Mouse (Mus musculus) liver, adult 2 months (tissue): ENCODE data around the gene Rab22a.

Experiments
- CTCF ChIP-seq: fragments of 200-500 bp; IDR thresholded peaks from 2 replicates; pipeline ENCODE4 v1.5.1; 2011; ENCODE audit warnings: low read depth, low read length, control low read depth
- POLR2A ChIP-seq: fragments of 200-500 bp; IDR thresholded peaks from 2 replicates; pipeline ENCODE4 v1.6.1; 2011; ENCODE audit warnings: low read length, control low read depth; ENCODE audit not compliant: insufficient read depth; ENCODE audit errors: extremely low read depth

DNA sequence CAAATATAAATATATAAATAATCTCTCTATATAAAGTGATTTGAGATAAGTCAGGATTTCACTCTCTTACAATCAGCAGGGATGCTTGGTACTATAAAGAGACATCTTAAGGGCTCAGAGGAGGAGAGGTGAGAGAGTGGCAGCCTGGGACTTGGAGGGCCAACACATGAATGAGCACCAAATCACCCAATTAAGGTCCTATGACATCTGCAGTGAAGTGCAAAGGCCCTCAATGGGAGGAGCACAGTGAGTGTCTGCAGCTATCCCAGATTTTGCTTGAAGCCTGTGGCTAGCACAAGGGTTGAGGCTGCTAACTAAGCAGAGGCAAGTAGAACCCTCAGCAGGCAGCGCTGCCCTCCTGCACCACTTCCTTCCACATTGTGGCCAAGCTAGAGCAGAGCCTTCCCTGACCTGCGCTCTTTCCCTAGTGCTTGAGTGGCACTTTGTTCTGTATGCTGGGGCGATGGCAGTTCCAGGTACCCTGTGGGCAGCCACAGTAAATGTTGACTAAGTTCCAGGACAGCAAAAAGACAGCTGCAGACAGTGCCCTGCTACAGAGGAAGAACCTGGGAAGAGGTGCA lies 26.3 kb downstream of the Rab22a start:
- TF ChIP-seq CTCF (no peak), POLR2A (no peak)
